Mouse (Mus musculus) embryonic facial prominence, embryonic 15.5 days (tissue): ENCODE measurements around the gene Hapln3. TPM values are rescaled to one million over a fixed set of nuclear protein-coding genes. Genes with fewer than 3 reads are reported as not detected.

Experiments used
- ATAC-seq: fragments of 200-750 bp; cut with Nextera tagmentation; 2 replicates; pipeline ENCODE4 v1.8.0; 2017; ENCODE audit warnings: low read depth, moderate TSS enrichment; ENCODE audit not compliant: insufficient number of reproducible peaks, low FRiP score, low TSS enrichment
- H3K27ac ChIP-seq: fragments of 300-500 bp; sonication (generic); replicated peaks from 2 replicates; pipeline ENCODE4 v1.5.1; 2015; ENCODE audit warnings: mild to moderate bottlenecking, inconsistent platforms
- H3K27me3 ChIP-seq: fragments of 300-500 bp; sonication (generic); 2 replicates; pipeline ENCODE4 v1.6.1; 2015; ENCODE audit warnings: inconsistent platforms
- H3K36me3 ChIP-seq: fragments of 300-500 bp; sonication (generic); 2 replicates; pipeline ENCODE4 v1.6.1; 2015; ENCODE audit warnings: mild to moderate bottlenecking, inconsistent platforms
- H3K4me1 ChIP-seq: fragments of 300-500 bp; sonication (generic); 2 replicates; pipeline ENCODE4 v1.6.1; 2015; ENCODE audit warnings: inconsistent platforms
- H3K4me2 ChIP-seq: fragments of 300-500 bp; sonication (generic); replicated peaks from 2 replicates; pipeline ENCODE4 v1.6.1; 2015; ENCODE audit warnings: mild to moderate bottlenecking, inconsistent platforms
- H3K4me3 ChIP-seq: fragments of 300-500 bp; sonication (generic); replicated peaks from 2 replicates; pipeline ENCODE4 v1.5.1; 2015; ENCODE audit warnings: mild to moderate bottlenecking, inconsistent platforms
- H3K9ac ChIP-seq: fragments of 300-500 bp; sonication (generic); 2 replicates; pipeline ENCODE4 v1.6.1; 2015; ENCODE audit warnings: inconsistent platforms
- H3K9me3 ChIP-seq: fragments of 300-500 bp; sonication (generic); replicated peaks from 2 replicates; pipeline ENCODE4 v1.6.1; 2016; ENCODE audit warnings: inconsistent platforms
- WGBS: fragments of 180-500 bp; shearing (Covaris S2); methylation state at CpG from one replicate; pipeline ENCODE4 v1.1.7; 2015; 5-methylcytosine and 5-hydroxymethylcytosine counted together
- polyA plus RNA-seq: library from polyadenylated mRNA; unstranded; fragments of >200 nt; fragmentation: Nextera tagmentation; extraction: Ambion mirVana; gene quantifications from 2 replicates; pipeline ENCODE4 v1.2.1, GENCODE M21; 2015

Hapln3 gene
- 4.1 and 4.5 TPM in 2 replicates for polyA plus RNA-seq

DNA sequence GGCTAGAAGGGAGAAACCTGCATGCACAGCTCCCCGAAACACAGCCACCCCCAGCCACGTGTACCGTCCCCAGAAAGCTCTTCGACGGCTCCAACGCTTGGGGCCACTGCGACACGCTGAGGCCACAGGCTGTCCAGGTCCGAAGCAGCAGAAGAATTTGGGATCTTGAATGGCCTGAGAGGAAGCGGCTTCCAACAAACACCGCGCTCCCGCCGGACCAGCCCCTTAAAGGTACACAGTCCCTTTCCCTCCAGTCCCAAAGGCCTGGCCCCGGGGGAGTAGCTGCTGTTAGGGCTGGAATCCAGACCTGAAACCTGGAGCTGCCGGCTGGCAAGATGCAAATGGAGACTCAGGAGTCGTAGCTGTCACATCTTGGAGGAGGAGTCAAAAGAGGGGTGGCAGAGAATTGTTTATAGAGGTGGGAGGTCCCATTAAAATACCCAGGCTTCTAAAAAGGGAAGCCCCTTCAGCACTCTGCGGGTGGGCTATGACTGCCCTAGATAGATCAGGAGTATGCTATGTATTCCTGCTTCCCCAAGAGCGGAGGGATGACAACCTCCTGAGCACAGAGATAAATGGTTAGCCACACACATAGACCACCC lies at the start of gene Hapln3:
Gene Hapln3 (minus strand): TSS at position 176 of the 602 bp plus-strand sequence.
- peak within 1 kb of the TSS; percentile 46 for H3K4me2 ChIP-seq
- H3K27me3 ChIP-seq: peaks cover 12% of the 10 kb centered on the region; the same call in 1 of the 2 replicates
- H3K27ac ChIP-seq: 0 out of 2 replicates have a peak within 1 kb of the TSS, but pooled peaks have one; percentile 13
- H3K9ac ChIP-seq: 0 out of 2 replicates have a peak within 1 kb of the TSS, but pooled peaks have one; percentile 2
- H3K4me1 ChIP-seq: peaks cover 29% of the 10 kb centered on the region
- H3K4me3 ChIP-seq: peak within 1 kb of the TSS; percentile 33
- no peaks in the 10 kb centered on the region for H3K9me3 ChIP-seq
- ATAC-seq: no peak
- 5% methylated on average over 19 of the region's 19 CpGs for WGBS
- peaks cover 21% of the 10 kb centered on the region for H3K36me3 ChIP-seq

GRCm38 (mm10) chr7:79173800-79174199 lies 43.0 kb upstream of the Hapln3 start:
- Histone ChIP-seq H3K27ac (no peak overlapping the region), H3K9me3 (no peaks in the 10 kb centered on the region), H3K9ac (no peak overlapping the region), H3K4me1 (no peaks in the 10 kb centered on the region), H3K27me3 (no peaks in the 10 kb centered on the region), H3K4me2 (no peak overlapping the region), H3K4me3 (no peak overlapping the region), H3K36me3 (no peaks in the 10 kb centered on the region)
- WGBS: 80% methylated on average over 3 of the region's 3 CpGs
- no peak for ATAC-seq

GRCm38 (mm10) chr7:79171782-79172181 lies 41.0 kb upstream of the Hapln3 start:
- Histone ChIP-seq H3K4me3 (no peak overlapping the region), H3K4me1 (no peaks in the 10 kb centered on the region), H3K36me3 (no peaks in the 10 kb centered on the region), H3K9ac (no peak overlapping the region), H3K27me3 (no peaks in the 10 kb centered on the region), H3K9me3 (no peaks in the 10 kb centered on the region), H3K4me2 (no peak overlapping the region), H3K27ac (0 out of 2 replicates have a peak overlapping the region, but pooled peaks have one; percentile 28)
- 80% methylated on average over 1 of the region's 1 CpGs for WGBS
- ATAC-seq: no peak

- no peak for ATAC-seq
- no peaks in the 10 kb centered on the region for H3K4me1 ChIP-seq
- H3K27me3 ChIP-seq: no peaks in the 10 kb centered on the region
- no peak overlapping the region for H3K27ac ChIP-seq
- no peaks in the 10 kb centered on the region for H3K9me3 ChIP-seq
- WGBS: 74% methylated on average over 14 of the region's 14 CpGs
- H3K36me3 ChIP-seq: no peaks in the 10 kb centered on the region
- H3K4me2 ChIP-seq: no peak overlapping the region
- H3K9ac ChIP-seq: no peak overlapping the region
- no peak overlapping the region for H3K4me3 ChIP-seq
These were observed 36.3 kb upstream of the Hapln3 start for GRCm38 (mm10) chr7:79167006-79167562.

DNA sequence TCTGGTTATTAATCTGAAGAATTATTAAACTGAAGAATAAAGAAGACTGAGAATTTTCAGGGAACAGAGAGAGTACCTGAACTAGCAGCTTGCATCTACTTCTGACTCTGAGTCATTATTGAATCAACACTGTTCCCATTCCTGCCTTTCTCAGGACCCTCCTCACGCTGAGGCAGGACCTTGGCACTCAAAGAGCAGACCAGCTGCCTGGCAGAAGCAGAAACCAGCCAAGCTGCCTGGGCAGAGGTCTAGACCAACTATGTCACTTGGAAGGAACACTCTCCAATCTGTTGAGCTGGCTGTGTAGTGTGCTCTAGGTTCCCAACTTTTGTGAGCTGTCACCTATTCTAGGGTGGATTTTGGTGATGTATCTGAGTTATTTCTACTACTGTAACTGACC lies 28.6 kb upstream of the Hapln3 start:
- WGBS: 79% methylated on average over 1 of the region's 1 CpGs
- no peaks in the 10 kb centered on the region for H3K9me3 ChIP-seq

DNA sequence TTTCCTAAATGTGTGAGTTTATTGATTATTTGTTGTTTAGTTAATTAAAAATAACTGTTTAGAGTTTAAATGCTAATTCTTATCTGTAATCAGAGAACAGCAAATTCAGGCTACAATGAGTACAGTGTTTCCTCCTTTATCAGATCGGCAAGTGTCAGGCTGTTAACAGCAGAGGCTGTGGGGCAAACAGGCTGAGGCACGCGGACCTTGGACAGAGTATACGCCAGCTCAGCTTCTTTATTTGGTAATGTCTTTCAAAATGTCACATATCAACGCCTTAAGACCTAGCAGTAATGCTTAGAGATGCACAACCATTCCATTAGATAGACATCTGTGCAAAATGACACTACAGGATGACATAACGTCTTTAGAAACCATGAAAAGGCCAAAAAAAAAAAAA lies 18.7 kb upstream of the Hapln3 start:
- H3K9ac ChIP-seq: no peak overlapping the region
- peak overlapping the region; percentile 85 for H3K4me2 ChIP-seq
- H3K36me3 ChIP-seq: peaks cover 6% of the 10 kb centered on the region; the same call in 1 of the 2 replicates
- ATAC-seq: no peak
- H3K27ac ChIP-seq: no peak overlapping the region
- no peaks in the 10 kb centered on the region for H3K9me3 ChIP-seq
- no peaks in the 10 kb centered on the region for H3K27me3 ChIP-seq
- WGBS: 53% methylated on average over 6 of the region's 6 CpGs
- H3K4me1 ChIP-seq: peaks cover 25% of the 10 kb centered on the region
- peak overlapping the region; percentile 68; the same call in 1 of the 2 replicates for H3K4me3 ChIP-seq

More for the DNA sequence above, 28.6 kb upstream of the Hapln3 start:
- Histone ChIP-seq H3K4me2 (no peak overlapping the region), H3K27me3 (no peaks in the 10 kb centered on the region), H3K4me1 (no peaks in the 10 kb centered on the region), H3K9ac (no peak overlapping the region), H3K36me3 (no peaks in the 10 kb centered on the region), H3K27ac (no peak overlapping the region), H3K4me3 (no peak overlapping the region)
- no peak for ATAC-seq

- 0% methylated on average over 38 of the region's 39 CpGs for WGBS
- Histone ChIP-seq H3K27ac (peak within 1 kb of the TSS; percentile 61; the same call in 1 of the 2 replicates), H3K27me3 (no peaks in the 10 kb centered on the region), H3K9me3 (no peaks in the 10 kb centered on the region), H3K9ac (peak within 1 kb of the TSS; percentile 41; the same call in 1 of the 2 replicates), H3K4me1 (peaks cover 25% of the 10 kb centered on the region), H3K36me3 (peaks cover 10% of the 10 kb centered on the region; the same call in 1 of the 2 replicates), H3K4me3 (peak within 1 kb of the TSS; percentile 68), H3K4me2 (peak within 1 kb of the TSS; percentile 85)
- peak; percentile 91 for ATAC-seq
These were observed 18.0 kb upstream of the Hapln3 start, which contains the start of gene Mfge8 for GRCm38 (mm10) chr7:79148711-79149266. Gene Mfge8 (minus strand): TSS chr7:79149060.

DNA sequence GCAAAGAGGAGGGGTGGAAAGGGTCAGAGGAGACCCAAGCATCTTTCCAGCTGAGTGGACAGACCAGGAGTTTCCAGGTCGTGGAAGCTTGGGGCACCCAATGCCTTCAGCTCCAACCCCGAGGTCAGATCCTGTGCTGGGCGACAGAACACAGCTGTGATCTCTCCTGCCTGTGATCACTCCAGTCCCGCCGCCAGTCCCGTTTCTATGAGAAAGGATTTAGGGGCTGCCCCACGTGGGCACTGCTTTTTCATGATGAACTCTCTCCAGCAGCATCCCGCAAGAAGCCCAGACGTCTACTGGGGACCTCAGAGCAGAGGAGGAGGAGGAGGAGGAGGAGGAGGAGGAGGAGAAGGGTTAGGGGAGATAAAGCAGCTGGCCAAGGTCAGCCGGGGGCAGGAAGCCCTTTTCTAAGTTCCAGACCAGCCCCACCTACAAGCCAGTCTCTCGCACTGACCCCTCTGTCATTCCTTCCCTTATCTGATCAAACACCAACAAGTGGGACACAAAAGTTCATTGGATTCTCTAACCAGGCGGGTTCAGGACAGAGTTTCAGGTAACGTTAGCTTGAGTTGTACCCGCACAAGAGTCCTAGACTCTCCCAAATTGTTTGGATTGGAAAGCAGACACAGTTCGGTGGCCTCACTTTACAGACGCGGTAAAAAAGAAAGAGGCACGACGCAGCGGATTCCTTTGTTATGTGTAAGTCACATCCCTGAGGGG lies 17.3 kb upstream of the Hapln3 start:
- WGBS: 2% methylated on average over 20 of the region's 20 CpGs
- Histone ChIP-seq H3K36me3 (peaks cover 17% of the 10 kb centered on the region), H3K4me1 (peaks cover 25% of the 10 kb centered on the region), H3K4me3 (peak overlapping the region; percentile 68), H3K27me3 (no peaks in the 10 kb centered on the region), H3K9ac (peak overlapping the region; percentile 41; the same call in 1 of the 2 replicates), H3K4me2 (peak overlapping the region; percentile 85), H3K27ac (peak overlapping the region; percentile 61; the same call in 1 of the 2 replicates), H3K9me3 (no peaks in the 10 kb centered on the region)
- no peak for ATAC-seq

- no peak for ATAC-seq
- Histone ChIP-seq H3K4me2 (peak overlapping the region; percentile 85), H3K9me3 (no peaks in the 10 kb centered on the region), H3K4me3 (peak overlapping the region; percentile 68), H3K9ac (no peak overlapping the region), H3K4me1 (peaks cover 25% of the 10 kb centered on the region), H3K27ac (no peak overlapping the region), H3K27me3 (no peaks in the 10 kb centered on the region), H3K36me3 (peaks cover 26% of the 10 kb centered on the region)
- WGBS: 44% methylated on average over 12 of the region's 12 CpGs
These were observed 16.4 kb upstream of the Hapln3 start for GRCm38 (mm10) chr7:79147011-79147837.

DNA sequence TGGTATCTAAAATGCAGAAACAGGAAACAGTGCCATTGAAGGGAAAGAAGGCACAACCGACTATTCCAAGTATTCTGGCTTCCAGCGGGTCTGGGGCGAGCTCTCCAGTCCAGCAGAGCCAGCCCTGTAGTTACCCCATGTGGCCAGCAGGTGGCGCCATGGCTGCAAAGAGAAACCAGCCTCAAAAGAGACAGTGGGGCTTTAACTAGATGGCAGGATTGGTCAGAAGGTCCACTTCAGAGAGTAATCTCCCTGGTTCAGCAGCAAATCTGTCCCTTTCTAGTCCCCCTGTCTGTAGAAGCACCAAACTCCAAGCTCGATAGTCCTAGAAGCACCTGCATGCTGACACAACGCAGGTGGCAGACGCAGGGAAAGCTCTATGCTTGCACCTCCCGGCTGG lies 10.1 kb upstream of the Hapln3 start:
- Histone ChIP-seq H3K9ac (no peak overlapping the region), H3K4me2 (no peak overlapping the region), H3K27ac (no peak overlapping the region), H3K4me1 (0 out of 2 replicates have a peak, but pooled peaks cover 4% of the 10 kb centered on the region), H3K27me3 (no peaks in the 10 kb centered on the region), H3K9me3 (no peaks in the 10 kb centered on the region), H3K4me3 (no peak overlapping the region), H3K36me3 (peaks cover 49% of the 10 kb centered on the region)
- 38% methylated on average over 8 of the region's 8 CpGs for WGBS
- no peak for ATAC-seq
